Mouse (Mus musculus) 3134 (cell line): ENCODE data around the gene Fbxl17.

Experiments
- DNase-seq: peaks from one replicate; pipeline ENCODE4 v3.0.0-alpha.2; 2011; ENCODE audit warnings: low spot score; ENCODE audit not compliant: insufficient read length; ENCODE audit errors: extremely low read depth

Gene Fbxl17

GRCm38 (mm10) chr17:63172697-63173096 lies 327.1 kb downstream of the Fbxl17 start:
- DNase-seq: no peak

- DNase-seq: no peak
These were observed 327.8 kb downstream of the Fbxl17 start for GRCm38 (mm10) chr17:63171890-63172491.

DNA sequence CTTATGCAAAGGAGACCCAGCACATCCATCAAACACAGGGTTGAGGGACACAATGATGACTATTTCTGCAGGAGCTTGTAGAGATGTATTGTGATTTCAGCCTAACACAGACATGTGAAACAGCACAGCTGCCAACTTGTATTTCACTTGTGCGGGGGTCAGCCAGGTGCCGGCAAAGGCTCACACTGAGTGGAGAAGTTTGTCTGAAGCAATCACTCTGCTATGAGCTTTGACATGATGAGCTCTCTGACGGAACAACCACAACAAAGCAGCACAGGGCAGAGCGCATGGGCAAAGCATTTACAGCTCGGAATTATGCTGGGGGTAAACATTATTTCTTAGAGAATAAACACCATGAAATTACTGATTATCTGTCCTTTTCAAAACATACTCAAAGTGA lies 328.6 kb downstream of the Fbxl17 start:
- no peak for DNase-seq

DNA sequence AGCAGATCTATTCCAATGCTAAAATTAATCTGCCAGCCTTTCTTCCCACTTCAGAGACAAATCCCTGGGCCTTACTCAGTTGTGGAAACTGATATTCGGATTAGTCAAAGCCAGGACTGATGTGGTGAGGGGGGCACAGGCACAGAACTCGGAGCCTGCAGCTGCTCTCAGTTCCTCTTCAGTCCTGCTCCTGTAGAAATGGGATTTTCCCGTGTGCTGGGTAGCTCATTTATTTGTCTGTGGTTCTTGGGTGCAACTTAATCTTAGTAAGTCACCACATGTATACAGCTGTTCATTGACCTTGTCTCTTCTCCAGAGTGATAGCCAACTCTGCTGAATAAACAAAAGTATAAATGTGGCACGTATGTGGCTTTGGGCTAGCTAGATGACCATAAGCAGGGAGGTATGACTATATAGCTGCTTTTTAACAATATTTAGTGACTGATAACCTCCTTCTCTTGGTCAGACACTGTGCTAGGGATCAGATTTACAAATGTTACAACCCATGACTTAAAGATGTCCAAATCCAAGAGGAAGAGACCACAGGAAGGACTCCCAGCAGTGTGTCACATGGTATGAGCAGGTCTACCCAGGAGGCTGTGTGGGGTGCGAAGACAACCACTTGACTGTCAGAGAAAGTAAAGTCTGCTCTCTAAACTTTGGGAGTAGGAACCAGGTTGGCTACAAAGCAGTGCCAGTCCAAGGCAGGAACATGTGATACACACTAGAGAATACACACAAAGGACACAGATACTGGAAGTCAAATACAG lies 331.6 kb downstream of the Fbxl17 start:
- DNase-seq: no peak

DNA sequence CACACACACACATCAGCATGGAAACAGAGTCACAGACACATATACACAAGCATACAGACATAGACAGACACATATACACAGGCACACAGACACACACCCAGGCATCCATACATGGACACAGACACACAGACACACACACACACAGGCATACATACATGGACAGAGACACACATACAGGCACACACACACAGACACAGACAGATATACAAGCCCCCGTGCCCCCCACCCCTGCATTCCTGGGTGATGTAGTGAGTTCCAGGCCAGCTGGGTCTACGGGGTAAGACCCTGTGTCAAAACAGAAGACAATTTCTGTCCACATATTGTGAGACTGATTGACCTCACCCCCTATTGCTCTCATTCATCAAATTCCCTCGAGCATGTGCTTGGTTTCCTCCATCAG lies 332.6 kb downstream of the Fbxl17 start:
- DNase-seq: no peak

DNA sequence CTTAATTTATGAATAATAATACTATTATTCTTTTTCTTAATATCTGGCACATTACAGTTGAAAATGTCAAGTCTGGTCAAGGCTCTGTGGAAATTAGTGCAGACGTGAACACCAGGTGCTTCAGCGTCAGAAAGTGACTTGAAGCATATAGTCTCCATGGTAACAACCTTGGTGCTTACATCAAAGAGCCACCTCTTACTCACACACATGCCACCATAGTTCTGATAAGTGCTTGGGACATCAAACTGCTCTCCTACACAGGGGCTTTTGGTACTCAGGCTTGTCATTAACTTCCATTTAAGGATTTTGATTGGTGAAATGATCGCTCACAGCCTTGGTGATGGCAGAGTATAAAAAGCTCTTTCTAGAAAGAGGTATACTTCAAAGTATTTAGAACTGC lies 333.1 kb downstream of the Fbxl17 start:
- no peak for DNase-seq

DNA sequence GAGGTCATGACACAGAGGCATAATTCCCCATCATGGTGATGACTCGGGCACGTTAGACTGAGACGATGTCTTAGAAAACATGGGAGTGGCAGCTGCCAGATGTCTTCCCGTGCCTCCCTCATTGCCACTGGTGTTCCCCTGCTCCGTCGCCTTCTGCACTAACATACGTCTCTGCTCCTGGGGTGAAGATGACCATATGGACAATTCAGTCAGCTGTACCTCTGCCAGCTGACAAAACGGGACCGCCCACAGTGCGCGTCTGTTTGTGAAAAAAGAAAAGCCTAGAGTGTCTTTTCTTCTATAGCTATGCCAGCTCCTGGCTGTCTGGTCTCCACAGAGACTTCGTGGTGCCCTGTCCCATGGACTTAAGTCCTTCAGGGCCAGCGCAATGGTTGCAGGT lies 334.0 kb downstream of the Fbxl17 start:
- DNase-seq: no peak

DNA sequence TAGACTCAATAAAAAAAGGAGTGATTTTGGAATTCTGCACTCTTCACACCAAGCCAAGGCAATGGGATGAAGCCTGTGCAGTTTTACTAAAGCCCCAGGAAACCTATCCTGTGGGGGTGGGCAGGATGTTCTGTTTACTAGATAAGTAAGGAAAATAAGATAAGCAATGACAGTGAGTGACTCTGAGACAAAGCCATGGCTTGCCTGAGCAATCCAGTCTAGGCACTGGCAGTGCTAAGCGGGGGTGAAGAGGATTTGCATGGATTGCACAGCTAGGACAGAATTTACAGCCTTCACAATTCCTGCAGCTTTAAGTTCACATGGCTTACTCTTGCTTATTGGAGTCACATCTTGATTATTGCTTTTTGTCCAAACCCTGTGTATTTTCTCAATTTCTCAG lies 335.5 kb downstream of the Fbxl17 start:
- no peak for DNase-seq

- DNase-seq: no peak
These were observed 337.9 kb downstream of the Fbxl17 start for GRCm38 (mm10) chr17:63161953-63162352.

GRCm38 (mm10) chr17:63159196-63159595 lies 340.6 kb downstream of the Fbxl17 start:
- DNase-seq: no peak

- DNase-seq: no peak
These were observed 341.4 kb downstream of the Fbxl17 start for GRCm38 (mm10) chr17:63158436-63158835.

- no peak for DNase-seq
These were observed 341.9 kb downstream of the Fbxl17 start for GRCm38 (mm10) chr17:63157906-63158305.

- DNase-seq: no peak
These were observed 342.8 kb downstream of the Fbxl17 start for GRCm38 (mm10) chr17:63157019-63157418.

- DNase-seq: no peak
These were observed 353.3 kb downstream of the Fbxl17 start for GRCm38 (mm10) chr17:63146514-63146913.

GRCm38 (mm10) chr17:63145751-63146491 lies 353.9 kb downstream of the Fbxl17 start:
- DNase-seq: no peak

- DNase-seq: no peak
These were observed 354.5 kb downstream of the Fbxl17 start for GRCm38 (mm10) chr17:63145311-63145741.

GRCm38 (mm10) chr17:63143825-63144224 lies 356.0 kb downstream of the Fbxl17 start:
- no peak for DNase-seq

- DNase-seq: no peak
These were observed 365.0 kb downstream of the Fbxl17 start for GRCm38 (mm10) chr17:63134805-63135204.

- DNase-seq: no peak
These were observed 377.4 kb downstream of the Fbxl17 start for GRCm38 (mm10) chr17:63122427-63122826.

DNA sequence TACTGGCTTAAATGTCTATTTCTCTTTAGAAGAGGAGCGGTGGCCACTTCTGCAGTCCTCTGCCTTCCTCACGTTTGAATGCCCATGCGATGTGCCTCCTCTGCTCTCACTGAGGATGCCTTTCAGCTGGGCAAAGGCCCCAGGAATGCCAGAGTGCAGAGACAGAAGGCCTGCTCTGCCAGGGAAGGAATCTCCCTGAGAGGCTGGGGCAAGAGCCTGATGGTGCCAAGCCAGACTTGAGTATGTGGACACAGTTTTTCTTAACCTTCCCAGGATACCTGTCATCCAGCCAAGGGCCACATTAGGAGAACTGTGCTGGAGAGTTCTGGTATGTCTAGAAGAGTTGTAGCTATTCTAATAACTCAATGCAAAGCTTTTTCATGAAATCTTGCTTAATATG lies 380.1 kb downstream of the Fbxl17 start:
- no peak for DNase-seq

GRCm38 (mm10) chr17:63119077-63119476 lies 380.7 kb downstream of the Fbxl17 start:
- no peak for DNase-seq

GRCm38 (mm10) chr17:63117130-63117529 lies 382.7 kb downstream of the Fbxl17 start:
- no peak for DNase-seq
